Mouse (Mus musculus): ENCODE results near the gene D8Ertd738e. TPM values are rescaled to one million over a fixed set of nuclear protein-coding genes. Genes with fewer than 3 reads are reported as not detected.
"Not testable (repeated sequence)": the region's sequence is repeated elsewhere in the genome, so short reads cannot be mapped to it uniquely, and the experiment has no call there.

The D8Ertd738e gene
- 341 and 358 TPM in 2 replicates for polyA plus RNA-seq (2014; fragmentation: Nextera tagmentation; extraction: Ambion mirVana)

GRCm38 (mm10) chr8:84249257-84250170 lies at the start of gene D8Ertd738e:
Gene D8Ertd738e (minus strand): TSS chr8:84249719.
- peak within 1 kb of the TSS; percentile 95 for H3K4me3 ChIP-seq (ENCODE audit: low read depth, low read length)
- peaks cover 48% of the 10 kb centered on the region for H3K36me3 ChIP-seq (ENCODE audit: control insufficient read depth, insufficient read depth, low read length)
- 3% methylated on average over 52 of the region's 52 CpGs for WGBS
- no peaks in the 10 kb centered on the region for H3K9me3 ChIP-seq (ENCODE audit: control insufficient read depth, low read depth, low read length)
- peak; percentile 91 for ATAC-seq (ENCODE audit: insufficient number of reproducible peaks, insufficient read depth, low FRiP score, low read depth)
- peak within 1 kb of the TSS; percentile 77 for H3K4me2 ChIP-seq (replicated peaks; ENCODE audit: low read depth, low read length)
- peak within 1 kb of the TSS; percentile 82 for H3K9ac ChIP-seq (replicated peaks; ENCODE audit: low read depth, low read length)
- no peaks in the 10 kb centered on the region for H3K27me3 ChIP-seq (ENCODE audit: control insufficient read depth, insufficient read depth, low read length)
- H3K27ac ChIP-seq (ENCODE audit: low read length) = peak within 1 kb of the TSS; percentile 78
- no peaks in the 10 kb centered on the region for H3K4me1 ChIP-seq (ENCODE audit: control insufficient read depth, insufficient read depth, low read length)

- no peak overlapping the region for H3K27ac ChIP-seq (ENCODE audit: low read length)
- ATAC-seq (ENCODE audit: insufficient number of reproducible peaks, insufficient read depth, low FRiP score, low read depth) = no peak
- H3K4me3 ChIP-seq (ENCODE audit: low read depth, low read length) = no peak overlapping the region
- H3K27me3 ChIP-seq (ENCODE audit: control insufficient read depth, insufficient read depth, low read length) = no peaks in the 10 kb centered on the region
- no peak overlapping the region for H3K4me2 ChIP-seq (replicated peaks; ENCODE audit: low read depth, low read length)
- H3K36me3 ChIP-seq (ENCODE audit: control insufficient read depth, insufficient read depth, low read length) = no peaks in the 10 kb centered on the region
- WGBS = 68% methylated on average over 5 of the region's 5 CpGs
- H3K4me1 ChIP-seq (ENCODE audit: control insufficient read depth, insufficient read depth, low read length) = no peaks in the 10 kb centered on the region
- no peaks in the 10 kb centered on the region; the same call in 1 of the 2 replicates for H3K9me3 ChIP-seq (ENCODE audit: control insufficient read depth, low read depth, low read length)
- no peak overlapping the region for H3K9ac ChIP-seq (replicated peaks; ENCODE audit: low read depth, low read length)
Observed at GRCm38 (mm10) chr8:84297029-84297785, 47.7 kb upstream of the D8Ertd738e start.

DNA sequence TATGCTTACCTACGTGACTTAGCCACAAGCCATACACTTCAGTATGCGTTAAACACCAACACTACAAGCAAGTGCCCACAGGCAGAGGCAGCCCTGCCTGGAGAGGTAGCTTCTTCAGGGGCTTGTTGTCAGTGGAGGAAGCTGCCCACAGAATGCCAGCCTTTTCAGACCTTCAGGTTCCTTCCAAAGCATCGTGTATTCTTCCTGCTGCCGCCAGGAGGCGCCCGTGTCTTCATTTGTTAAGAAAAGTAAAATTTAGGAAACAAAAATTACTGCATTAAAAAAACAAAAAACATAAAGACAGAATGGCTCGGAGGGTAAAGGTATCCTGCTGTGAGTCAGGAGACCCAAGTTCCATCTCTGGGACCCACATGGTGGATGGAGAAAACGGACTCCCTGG lies 42.2 kb upstream of the D8Ertd738e start:
- Histone ChIP-seq H3K4me3 (ENCODE audit: low read depth, low read length) (no peak overlapping the region), H3K9me3 (ENCODE audit: control insufficient read depth, low read depth, low read length) (no peaks in the 10 kb centered on the region), H3K4me1 (ENCODE audit: control insufficient read depth, insufficient read depth, low read length) (no peaks in the 10 kb centered on the region), H3K36me3 (ENCODE audit: control insufficient read depth, insufficient read depth, low read length) (no peaks in the 10 kb centered on the region), H3K4me2 (replicated peaks; ENCODE audit: low read depth, low read length) (no peak overlapping the region), H3K27me3 (ENCODE audit: control insufficient read depth, insufficient read depth, low read length) (no peaks in the 10 kb centered on the region), H3K9ac (replicated peaks; ENCODE audit: low read depth, low read length) (no peak overlapping the region), H3K27ac (ENCODE audit: low read length) (no peak overlapping the region)
- no peak for ATAC-seq (ENCODE audit: insufficient number of reproducible peaks, insufficient read depth, low FRiP score, low read depth)
- WGBS = 22% methylated on average over 8 of the region's 8 CpGs

DNA sequence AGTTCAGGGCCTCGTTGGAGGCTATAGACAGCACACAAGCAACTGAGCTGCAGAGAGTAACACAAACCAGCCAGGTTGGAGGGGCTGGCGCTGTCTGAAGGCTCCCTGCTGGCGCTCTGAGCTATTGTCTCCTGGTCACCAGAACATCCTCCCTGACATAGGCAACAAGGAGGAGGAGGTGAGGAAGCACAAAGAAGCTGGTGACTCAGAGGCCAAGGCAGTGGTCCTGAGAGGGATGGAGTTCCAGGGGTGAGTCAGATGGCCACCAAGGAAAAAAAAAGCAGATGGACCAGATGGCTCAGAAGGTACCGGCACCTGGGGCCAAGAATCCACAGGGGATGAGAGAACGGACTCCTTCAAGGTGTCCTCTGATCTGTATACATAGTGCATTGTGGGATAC lies 41.6 kb upstream of the D8Ertd738e start:
- 73% methylated on average over 5 of the region's 5 CpGs for WGBS
- no peak overlapping the region for H3K4me3 ChIP-seq (ENCODE audit: low read depth, low read length)
- H3K9ac ChIP-seq (replicated peaks; ENCODE audit: low read depth, low read length) = no peak overlapping the region
- ATAC-seq (ENCODE audit: insufficient number of reproducible peaks, insufficient read depth, low FRiP score, low read depth) = no peak
- H3K4me2 ChIP-seq (replicated peaks; ENCODE audit: low read depth, low read length) = no peak overlapping the region
- no peaks in the 10 kb centered on the region for H3K36me3 ChIP-seq (ENCODE audit: control insufficient read depth, insufficient read depth, low read length)
- H3K4me1 ChIP-seq (ENCODE audit: control insufficient read depth, insufficient read depth, low read length) = no peaks in the 10 kb centered on the region
- no peaks in the 10 kb centered on the region for H3K27me3 ChIP-seq (ENCODE audit: control insufficient read depth, insufficient read depth, low read length)
- no peaks in the 10 kb centered on the region for H3K9me3 ChIP-seq (ENCODE audit: control insufficient read depth, low read depth, low read length)
- H3K27ac ChIP-seq (ENCODE audit: low read length) = no peak overlapping the region

- no peak for ATAC-seq (ENCODE audit: insufficient number of reproducible peaks, insufficient read depth, low FRiP score, low read depth)
- Histone ChIP-seq H3K9ac (replicated peaks; ENCODE audit: low read depth, low read length) (no peak overlapping the region), H3K4me2 (replicated peaks; ENCODE audit: low read depth, low read length) (no peak overlapping the region), H3K9me3 (ENCODE audit: control insufficient read depth, low read depth, low read length) (no peaks in the 10 kb centered on the region), H3K4me1 (ENCODE audit: control insufficient read depth, insufficient read depth, low read length) (peaks cover 4% of the 10 kb centered on the region; the same call in 1 of the 2 replicates), H3K36me3 (ENCODE audit: control insufficient read depth, insufficient read depth, low read length) (no peaks in the 10 kb centered on the region), H3K4me3 (ENCODE audit: low read depth, low read length) (no peak overlapping the region), H3K27me3 (ENCODE audit: control insufficient read depth, insufficient read depth, low read length) (no peaks in the 10 kb centered on the region), H3K27ac (ENCODE audit: low read length) (no peak overlapping the region)
- WGBS = 63% methylated on average over 2 of the region's 2 CpGs
Observed at GRCm38 (mm10) chr8:84288892-84289291, 39.4 kb upstream of the D8Ertd738e start.

DNA sequence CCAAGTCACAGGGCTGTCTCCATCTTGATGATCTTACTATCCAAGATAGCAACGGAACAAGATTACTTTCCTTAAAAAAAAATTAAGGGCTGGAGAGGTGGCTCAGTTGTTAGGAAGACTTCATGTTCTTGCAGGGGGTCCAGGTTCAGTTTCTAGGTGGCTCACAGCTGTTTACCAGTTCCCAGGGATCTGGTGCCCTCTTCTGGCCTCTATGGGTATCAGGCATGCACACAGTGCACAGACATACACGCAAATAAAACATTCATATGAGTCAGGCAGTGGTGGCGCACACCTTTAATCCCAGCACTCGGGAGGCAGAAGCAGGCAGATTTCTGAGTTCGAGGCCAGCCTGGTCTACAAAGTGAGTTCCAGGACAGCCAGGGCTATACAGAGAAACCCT lies 36.1 kb upstream of the D8Ertd738e start:
- not testable (repeated sequence) for H3K4me1 ChIP-seq (ENCODE audit: control insufficient read depth, insufficient read depth, low read length); H3K27ac ChIP-seq (ENCODE audit: low read length); H3K4me3 ChIP-seq (ENCODE audit: low read depth, low read length); H3K9me3 ChIP-seq (ENCODE audit: control insufficient read depth, low read depth, low read length); H3K36me3 ChIP-seq (ENCODE audit: control insufficient read depth, insufficient read depth, low read length); H3K9ac ChIP-seq (replicated peaks; ENCODE audit: low read depth, low read length); H3K27me3 ChIP-seq (ENCODE audit: control insufficient read depth, insufficient read depth, low read length); H3K4me2 ChIP-seq (replicated peaks; ENCODE audit: low read depth, low read length); ATAC-seq (ENCODE audit: insufficient number of reproducible peaks, insufficient read depth, low FRiP score, low read depth)
- WGBS = 50% methylated on average over 5 of the region's 5 CpGs

GRCm38 (mm10) chr8:84284608-84285063 lies 35.1 kb upstream of the D8Ertd738e start:
- H3K27me3 ChIP-seq (ENCODE audit: control insufficient read depth, insufficient read depth, low read length) = no peaks in the 10 kb centered on the region
- H3K27ac ChIP-seq (ENCODE audit: low read length) = peak overlapping the region; percentile 45; the same call in 1 of the 2 replicates
- no peaks in the 10 kb centered on the region for H3K9me3 ChIP-seq (ENCODE audit: control insufficient read depth, low read depth, low read length)
- ATAC-seq (ENCODE audit: insufficient number of reproducible peaks, insufficient read depth, low FRiP score, low read depth) = no peak; the same call in 1 of the 2 replicates
- H3K4me1 ChIP-seq (ENCODE audit: control insufficient read depth, insufficient read depth, low read length) = peaks cover 4% of the 10 kb centered on the region; the same call in 1 of the 2 replicates
- H3K4me3 ChIP-seq (ENCODE audit: low read depth, low read length) = peak overlapping the region; percentile 13; the same call in 1 of the 2 replicates
- 6% methylated on average over 9 of the region's 9 CpGs for WGBS
- no peaks in the 10 kb centered on the region for H3K36me3 ChIP-seq (ENCODE audit: control insufficient read depth, insufficient read depth, low read length)
- no peak overlapping the region for H3K9ac ChIP-seq (replicated peaks; ENCODE audit: low read depth, low read length)
- H3K4me2 ChIP-seq (replicated peaks; ENCODE audit: low read depth, low read length) = peak overlapping the region; percentile 36

GRCm38 (mm10) chr8:84280777-84281176 lies 31.3 kb upstream of the D8Ertd738e start:
- ATAC-seq (ENCODE audit: insufficient number of reproducible peaks, insufficient read depth, low FRiP score, low read depth) = no peak
- 74% methylated on average over 10 of the region's 10 CpGs for WGBS

More at GRCm38 (mm10) chr8:84280777-84281176, 31.3 kb upstream of the D8Ertd738e start:
- H3K9me3 ChIP-seq (ENCODE audit: control insufficient read depth, low read depth, low read length) = no peaks in the 10 kb centered on the region
- H3K9ac ChIP-seq (replicated peaks; ENCODE audit: low read depth, low read length) = no peak overlapping the region
- peaks cover 4% of the 10 kb centered on the region; the same call in 1 of the 2 replicates for H3K4me1 ChIP-seq (ENCODE audit: control insufficient read depth, insufficient read depth, low read length)
- H3K36me3 ChIP-seq (ENCODE audit: control insufficient read depth, insufficient read depth, low read length) = no peaks in the 10 kb centered on the region
- H3K27me3 ChIP-seq (ENCODE audit: control insufficient read depth, insufficient read depth, low read length) = no peaks in the 10 kb centered on the region
- no peak overlapping the region for H3K4me2 ChIP-seq (replicated peaks; ENCODE audit: low read depth, low read length)
- no peak overlapping the region for H3K4me3 ChIP-seq (ENCODE audit: low read depth, low read length)
- H3K27ac ChIP-seq (ENCODE audit: low read length) = no peak overlapping the region

All from stomach, embryonic 14.5 days (tissue).